Mouse (Mus musculus): Measurements from ENCODE around the gene Nfix.

DNA sequence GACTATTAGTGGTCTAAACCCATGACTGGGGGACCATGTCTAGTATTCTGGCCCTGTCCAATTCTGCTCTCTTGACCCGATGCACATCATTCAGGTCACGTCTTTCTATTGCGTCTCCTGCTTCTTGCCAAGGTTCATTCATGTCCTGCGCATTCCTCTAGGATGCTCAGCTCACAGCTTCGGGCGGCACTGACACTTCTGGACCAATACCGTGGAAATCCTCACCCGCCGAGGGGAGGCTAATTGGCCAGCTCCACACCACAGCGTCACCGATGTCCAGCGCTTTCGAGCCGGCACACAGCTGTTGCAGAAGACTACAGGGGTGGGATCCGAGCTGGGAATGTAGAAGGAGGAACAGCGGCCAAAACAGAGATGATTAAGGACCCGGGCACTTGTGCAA, 16.0 kb upstream of the Nfix start:
- no peak for TF ChIP-seq CTCF (IDR thresholded peaks at IDR 0.05; ENCODE audit: low read depth)
- TF ChIP-seq EP300 (IDR thresholded peaks at IDR 0.05; ENCODE audit: low read depth): no peak

All from liver, embryonic 14.5 days (tissue).